Mouse (Mus musculus) cerebellum, postnatal 25 days (tissue): ENCODE measurements around the gene Pdk3.

ENCODE experiments used
- DNase-seq, 2 experiments: peaks; one replicate each; pipeline ENCODE4 v3.0.0; 2021; ENCODE audit warnings: mixed read lengths in 2 of 2

Gene Pdk3

GRCm38 (mm10) chrX:93831561-93832336 lies at the start of gene Pdk3:
Pdk3 (minus strand) TSS chrX:93832201.
- peak; percentile 85 to 89 for DNase-seq

DNA sequence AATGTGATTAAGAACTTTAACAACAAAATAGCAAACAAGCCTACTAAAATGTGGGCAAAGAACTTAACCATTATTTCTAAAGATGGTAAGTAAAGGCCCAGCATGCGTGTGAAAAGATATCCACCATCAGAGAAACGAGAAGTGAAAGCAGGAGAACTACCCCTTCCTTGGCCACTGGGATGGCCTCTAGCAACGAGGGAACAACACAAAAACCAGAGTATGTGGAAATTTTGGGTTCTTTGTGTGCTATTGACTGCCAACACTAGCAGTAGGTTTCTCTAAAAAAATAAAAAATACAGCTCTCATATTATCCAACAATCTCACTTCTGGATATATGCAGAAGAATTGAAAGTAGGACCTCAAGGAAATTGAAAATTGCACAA lies 45.6 kb upstream of the Pdk3 start:
- DNase-seq, result no peak

- DNase-seq, result no peak
Observed at GRCm38 (mm10) chrX:93876981-93877633, 45.1 kb upstream of the Pdk3 start.

DNA sequence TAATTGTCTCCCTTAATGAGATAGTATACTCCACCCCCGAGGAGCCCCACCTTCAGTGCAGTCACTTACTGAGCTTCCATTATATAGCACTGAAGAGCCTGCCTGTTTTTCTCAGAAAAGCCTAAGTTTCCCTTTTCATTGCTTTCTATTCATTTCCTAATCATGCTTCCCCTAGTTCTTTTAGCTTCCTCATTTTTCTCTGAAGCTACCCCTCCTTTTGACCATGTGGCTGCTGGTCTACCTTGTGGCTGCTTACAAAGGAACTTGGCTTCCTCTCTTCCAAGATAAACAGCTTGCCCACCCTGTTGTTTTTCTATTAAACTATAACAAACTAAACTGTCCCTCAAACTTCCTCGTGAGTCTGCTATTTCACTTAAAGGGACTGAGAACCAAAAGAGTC lies 31.4 kb upstream of the Pdk3 start:
- no peak for DNase-seq

GRCm38 (mm10) chrX:93862525-93863086 lies 30.6 kb upstream of the Pdk3 start:
- no peak for DNase-seq

DNA sequence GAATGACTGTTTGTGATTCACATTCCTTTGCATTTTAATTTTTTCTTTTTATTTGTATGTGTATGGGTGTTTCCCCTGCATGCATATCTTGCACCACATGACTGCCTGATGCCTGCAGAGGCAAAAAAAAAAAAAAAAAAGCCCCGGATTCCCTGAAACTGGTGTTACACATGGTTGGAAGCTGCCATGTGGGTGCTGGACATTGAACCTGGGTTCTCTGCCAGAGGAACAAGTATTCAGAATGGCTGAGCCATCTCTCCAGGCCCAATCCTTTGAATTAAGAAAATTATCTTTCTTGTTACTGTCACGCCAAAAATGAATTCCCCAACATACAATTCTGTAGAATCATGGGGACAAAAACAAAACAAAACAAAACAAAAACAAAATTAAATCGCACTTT lies 25.8 kb upstream of the Pdk3 start:
- no peak for DNase-seq

DNA sequence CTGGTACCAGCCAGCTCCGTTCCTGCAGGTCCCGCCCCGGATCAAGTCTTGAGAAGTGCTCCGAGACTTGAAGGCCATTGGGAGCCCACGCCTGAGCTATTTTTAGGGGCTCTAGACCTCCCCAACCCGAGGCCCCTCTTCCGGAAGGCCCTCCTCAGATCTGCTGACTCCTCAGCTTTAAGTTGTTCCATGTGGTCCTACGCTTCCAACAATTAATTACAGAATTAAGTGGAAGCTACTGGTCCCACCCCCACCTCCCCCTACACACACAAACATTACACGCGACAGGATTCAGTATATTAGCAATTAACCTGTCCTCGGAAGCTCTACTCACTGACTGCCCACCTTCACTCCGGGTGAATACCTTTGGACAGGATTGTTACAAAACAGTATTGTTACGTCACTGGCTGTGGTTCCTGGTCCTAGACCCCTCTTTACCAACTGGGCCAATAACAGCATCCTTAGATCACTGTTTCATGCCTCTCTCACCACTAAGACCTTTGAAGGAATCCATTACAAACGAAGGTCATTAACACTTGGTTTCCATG lies 410 bp upstream of the Pdk3 start:
- no peak for DNase-seq

DNA sequence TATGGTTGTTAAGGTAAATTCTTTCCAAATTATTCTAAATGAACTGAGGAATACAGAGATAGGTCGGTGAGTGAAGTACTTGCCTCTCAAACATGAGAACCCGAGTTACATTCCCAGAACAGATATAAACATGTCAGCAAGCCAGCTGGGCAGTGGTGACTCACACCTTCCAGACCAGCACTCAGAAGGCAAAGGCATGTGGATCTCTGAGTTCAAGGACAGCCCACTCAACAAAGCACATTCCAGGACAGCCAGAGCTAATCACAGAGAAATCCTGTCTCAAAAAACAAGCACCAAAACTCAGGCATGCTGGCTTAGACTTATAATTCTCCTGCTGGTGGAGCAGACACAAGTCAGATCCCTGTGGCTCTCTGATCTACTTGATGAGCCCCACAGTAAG lies 6.2 kb downstream of the Pdk3 start:
- no peak for DNase-seq

DNA sequence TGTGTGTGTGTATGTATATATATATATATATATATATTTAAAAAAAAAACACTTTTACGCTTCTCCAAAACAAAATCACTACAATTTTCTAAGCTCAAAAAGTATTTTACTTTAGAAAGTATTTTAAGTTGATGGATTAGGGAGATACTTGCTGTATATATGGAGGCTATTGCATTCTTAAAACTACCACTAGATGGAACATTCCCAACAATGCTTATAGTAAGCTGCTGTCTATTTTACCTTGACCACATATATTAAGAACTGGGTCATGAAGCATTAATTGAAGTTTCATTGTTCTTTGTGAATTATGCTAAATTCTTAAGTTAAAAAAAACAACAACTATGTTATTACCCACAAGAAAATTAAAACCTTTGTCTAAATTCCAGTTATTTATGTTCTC lies 24.0 kb downstream of the Pdk3 start:
- DNase-seq, result no peak

DNA sequence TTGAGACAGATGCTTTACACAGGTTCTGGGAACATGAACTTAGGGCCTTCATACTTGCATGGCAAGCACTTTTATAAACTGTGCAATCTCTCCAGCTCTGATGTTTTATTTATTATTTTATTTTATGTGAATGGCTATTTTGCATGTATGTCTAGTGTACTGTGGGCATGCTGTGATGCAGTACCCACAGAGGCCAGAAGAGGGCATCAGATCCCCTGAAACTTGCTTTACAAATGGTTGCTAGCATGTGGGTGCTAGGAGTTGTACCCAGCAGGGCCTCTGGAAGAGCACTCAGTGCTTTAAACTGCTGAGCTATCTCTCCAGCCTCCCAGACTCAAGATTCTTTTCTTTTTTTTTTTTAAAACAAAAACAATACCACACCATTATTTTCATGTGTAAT lies 38.8 kb downstream of the Pdk3 start:
- DNase-seq, result peak; percentile 45 to 55

DNA sequence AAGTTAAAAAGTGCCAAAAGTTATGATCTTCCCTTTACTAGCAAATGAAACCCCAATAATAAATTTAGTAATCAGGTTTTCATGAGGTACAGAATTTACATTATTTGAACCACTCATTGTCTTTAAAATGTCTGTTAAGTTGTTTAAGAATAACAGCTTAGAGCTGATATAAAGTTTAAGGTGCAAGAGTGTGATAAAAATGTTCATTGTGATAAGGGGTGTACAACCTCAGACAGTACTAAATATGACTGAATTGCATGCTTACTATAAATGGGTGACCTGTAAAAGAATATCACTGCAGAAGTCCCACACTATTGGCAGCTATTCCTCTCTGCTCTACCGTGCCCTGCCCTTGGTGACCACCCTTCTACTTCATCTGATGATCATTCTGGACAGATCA lies 42.4 kb downstream of the Pdk3 start:
- DNase-seq, result no peak

GRCm38 (mm10) chrX:93760770-93761169 lies 71.2 kb downstream of the Pdk3 start:
- no peak for DNase-seq

- no peak for DNase-seq
Observed at GRCm38 (mm10) chrX:93756867-93757455, 75.0 kb downstream of the Pdk3 start.

DNA sequence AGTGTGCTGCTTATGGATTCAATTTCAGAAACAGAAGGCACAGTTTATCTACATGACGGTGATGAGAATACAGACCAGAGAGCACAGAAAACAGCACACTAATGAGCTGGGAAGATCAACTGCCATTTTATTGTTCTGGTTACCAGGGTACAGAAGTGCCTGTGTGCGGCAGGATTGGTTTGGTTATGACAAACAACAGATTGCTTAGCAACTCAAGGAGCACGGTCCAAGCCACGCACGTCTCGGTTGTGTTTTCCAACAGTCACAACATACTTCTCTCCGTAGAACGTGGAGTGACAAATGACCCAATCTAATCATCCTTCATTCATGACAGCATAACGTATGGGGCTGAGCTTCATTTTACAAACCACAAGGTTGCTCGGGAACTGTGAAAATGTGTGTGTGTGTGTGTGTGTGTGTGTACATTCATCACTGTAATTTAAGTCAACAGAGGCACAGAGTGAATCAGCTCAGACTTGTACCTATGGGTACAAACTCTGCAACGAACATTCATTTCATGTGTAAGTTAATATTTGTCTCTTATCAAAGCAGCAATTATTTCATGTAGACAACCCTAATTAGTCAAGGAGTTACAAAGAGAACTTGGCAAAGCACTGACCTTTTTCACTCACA lies 76.7 kb downstream of the Pdk3 start:
- DNase-seq, result no peak

GRCm38 (mm10) chrX:93750566-93750965 lies 81.4 kb downstream of the Pdk3 start:
- DNase-seq, result no peak

GRCm38 (mm10) chrX:93749165-93749564 lies 82.8 kb downstream of the Pdk3 start:
- no peak for DNase-seq

DNA sequence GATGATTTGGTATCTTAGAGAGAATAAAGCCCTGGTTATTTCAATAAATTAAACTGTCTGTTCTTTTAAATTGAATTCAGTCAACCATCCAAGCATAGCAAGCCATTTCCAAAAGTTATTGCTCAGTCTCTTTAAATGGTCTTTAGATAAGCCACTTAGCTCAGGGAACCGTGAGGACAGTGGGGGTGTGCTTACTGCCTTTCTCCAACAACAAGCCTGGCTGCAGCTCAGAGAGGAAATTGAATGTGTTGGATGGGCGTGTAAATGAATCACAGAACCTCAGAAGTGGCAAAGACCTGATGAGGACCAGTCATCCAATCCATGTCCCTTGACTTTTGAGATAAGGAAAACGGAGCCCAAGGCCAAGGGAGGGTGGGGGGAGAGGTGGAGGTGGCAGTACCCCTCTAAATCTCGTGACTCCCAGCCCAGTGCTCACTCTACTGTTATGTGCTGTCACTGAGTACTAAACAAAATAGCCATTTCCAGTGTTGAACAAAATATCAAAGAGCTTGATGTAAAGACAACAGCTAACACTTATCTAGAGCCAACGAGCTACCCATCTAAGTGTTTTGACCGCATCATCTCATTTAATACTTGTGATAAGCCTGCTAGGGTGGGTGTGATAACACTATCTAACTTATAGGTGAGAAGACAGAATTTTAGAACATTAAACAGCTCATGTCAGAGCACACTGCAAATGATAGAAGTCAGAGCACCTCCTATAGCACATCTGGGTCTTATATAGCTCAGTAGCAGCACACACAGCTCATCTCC lies 98.8 kb downstream of the Pdk3 start:
- DNase-seq, result no peak

GRCm38 (mm10) chrX:93732407-93732806 lies 99.6 kb downstream of the Pdk3 start:
- no peak for DNase-seq

GRCm38 (mm10) chrX:93730854-93731253 lies 101.1 kb downstream of the Pdk3 start:
- DNase-seq, result no peak

DNA sequence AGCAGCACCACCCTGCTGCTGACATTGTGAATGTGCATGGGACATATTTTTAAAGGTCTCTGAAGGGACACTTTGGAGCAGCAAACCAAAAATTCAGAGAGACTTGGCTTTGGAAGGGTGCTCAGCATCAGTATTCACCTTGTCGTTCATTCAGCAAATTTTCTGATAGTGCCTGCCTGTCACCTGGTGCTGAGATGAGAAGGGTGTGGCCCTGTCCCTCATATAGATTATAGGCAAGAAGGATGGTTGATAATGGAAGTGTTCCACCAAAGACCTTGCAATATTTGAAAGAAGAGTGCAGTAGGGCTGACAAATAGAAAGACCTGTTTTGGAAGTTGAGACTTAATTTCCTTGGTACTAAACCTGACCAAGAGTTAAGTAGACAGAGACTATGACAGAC lies 102.5 kb downstream of the Pdk3 start:
- DNase-seq, result no peak
